Mouse (Mus musculus): ENCODE measurements around the gene Dazap2. TPM values are rescaled to one million over a fixed set of nuclear protein-coding genes. Genes with fewer than 3 reads are reported as not detected.

The Dazap2 gene
- 100 to 1,000 TPM; 114 to 119 TPM for total RNA-seq (2021)
- long read RNA-seq, experiment 1, transcript Dazap2-201 (4 exons, 2,135 nt) = major isoform, 249 of 293 reads
- long read RNA-seq, experiment 1, partial matches to known transcripts = 25 of 293 reads
- long read RNA-seq, experiment 1, other reads (novel, unspliced or antisense) = 16 of 293 reads
- long read RNA-seq, experiment 2, transcript Dazap2-201 (4 exons, 2,135 nt) = major isoform, 158 of 182 reads
- long read RNA-seq, experiment 2, partial matches to known transcripts = 5 of 182 reads
- long read RNA-seq, experiment 2, other reads (novel, unspliced or antisense) = 19 of 182 reads

GRCm38 (mm10) chr15:100614996-100615824 lies at the start of gene Dazap2:
Dazap2 (plus strand) TSS chr15:100615349.
- DNase-seq (ENCODE audit: low spot score in 2 of 2) = peak; percentile 98 to 99

GRCm38 (mm10) chr15:100566531-100566930 lies 48.6 kb upstream of the Dazap2 start:
- DNase-seq (ENCODE audit: low spot score in 2 of 2) = no peak

- DNase-seq (ENCODE audit: low spot score in 2 of 2) = no peak
These were observed 45.9 kb upstream of the Dazap2 start for GRCm38 (mm10) chr15:100569239-100569638.

- DNase-seq (ENCODE audit: low spot score in 2 of 2) = no peak
These were observed 41.2 kb upstream of the Dazap2 start for GRCm38 (mm10) chr15:100573946-100574345.

- no peak for DNase-seq (ENCODE audit: low spot score in 2 of 2)
These were observed 40.8 kb upstream of the Dazap2 start for GRCm38 (mm10) chr15:100574378-100574777.

- DNase-seq (ENCODE audit: low spot score in 2 of 2) = no peak
These were observed 39.8 kb upstream of the Dazap2 start for GRCm38 (mm10) chr15:100575366-100575765.

GRCm38 (mm10) chr15:100576392-100576791 lies 38.8 kb upstream of the Dazap2 start:
- DNase-seq (ENCODE audit: low spot score in 2 of 2) = no peak

- DNase-seq (ENCODE audit: low spot score in 2 of 2) = no peak
These were observed 38.3 kb upstream of the Dazap2 start for GRCm38 (mm10) chr15:100576810-100577209.

- DNase-seq (ENCODE audit: low spot score in 2 of 2) = no peak
These were observed 37.2 kb upstream of the Dazap2 start for GRCm38 (mm10) chr15:100577972-100578371.

- DNase-seq (ENCODE audit: low spot score in 2 of 2) = no peak
These were observed 35.0 kb upstream of the Dazap2 start for GRCm38 (mm10) chr15:100580108-100580507.

GRCm38 (mm10) chr15:100585931-100586330 lies 29.2 kb upstream of the Dazap2 start:
- no peak for DNase-seq (ENCODE audit: low spot score in 2 of 2)

GRCm38 (mm10) chr15:100587166-100587565 lies 28.0 kb upstream of the Dazap2 start:
- DNase-seq (ENCODE audit: low spot score in 2 of 2) = no peak

- no peak for DNase-seq (ENCODE audit: low spot score in 2 of 2)
These were observed 26.9 kb upstream of the Dazap2 start for GRCm38 (mm10) chr15:100588297-100588696.

- no peak for DNase-seq (ENCODE audit: low spot score in 2 of 2)
These were observed 24.7 kb upstream of the Dazap2 start for GRCm38 (mm10) chr15:100590436-100590835.

GRCm38 (mm10) chr15:100592817-100593216 lies 22.3 kb upstream of the Dazap2 start:
- no peak for DNase-seq (ENCODE audit: low spot score in 2 of 2)

GRCm38 (mm10) chr15:100598287-100598882 lies 16.8 kb upstream of the Dazap2 start:
- DNase-seq (ENCODE audit: low spot score in 2 of 2) = no peak

GRCm38 (mm10) chr15:100598883-100599275 lies 16.3 kb upstream of the Dazap2 start:
- peak; percentile 23 to 36 for DNase-seq (ENCODE audit: low spot score in 2 of 2)

GRCm38 (mm10) chr15:100599276-100600046 lies 15.7 kb upstream of the Dazap2 start, which contains the start of gene Pou6f1:
Pou6f1 (minus strand) TSS chr15:100599984.
- peak; percentile 20 to 47 for DNase-seq (ENCODE audit: low spot score in 2 of 2)

GRCm38 (mm10) chr15:100600047-100600695 lies 15.0 kb upstream of the Dazap2 start:
- DNase-seq (ENCODE audit: low spot score in 2 of 2) = peak; percentile 68 to 70

GRCm38 (mm10) chr15:100600696-100601272 lies 14.4 kb upstream of the Dazap2 start:
- no peak for DNase-seq (ENCODE audit: low spot score in 2 of 2)
